Mouse (Mus musculus) lung, postnatal 0 days (tissue): ENCODE measurements around the gene Gm21830. TPM values are rescaled to one million over a fixed set of nuclear protein-coding genes. Genes with fewer than 3 reads are reported as not detected.

Source experiments
- ATAC-seq: fragments of 200-750 bp; cut with Nextera tagmentation; 2 replicates; pipeline ENCODE4 v1.8.0; 2017; ENCODE audit warnings: moderate library complexity
- DNase-seq: peaks from one replicate; pipeline ENCODE4 v3.0.0-alpha.2; 2016; ENCODE audit warnings: low spot score
- H3K27ac ChIP-seq: fragments of 300-500 bp; sonication (generic); 2 replicates; pipeline ENCODE4 v1.5.1; 2014; ENCODE audit warnings: antibody characterized with exemption, mild to moderate bottlenecking, low read length, mixed read lengths
- H3K27me3 ChIP-seq: fragments of 300-500 bp; sonication (generic); replicated peaks from 2 replicates; pipeline ENCODE4 v1.6.1; 2014; ENCODE audit warnings: low read length, mixed read lengths; ENCODE audit not compliant: insufficient read depth
- H3K36me3 ChIP-seq: fragments of 300-500 bp; sonication (generic); 2 replicates; pipeline ENCODE4 v1.6.1; 2014; ENCODE audit warnings: low read length, mixed read lengths; ENCODE audit not compliant: insufficient read depth
- H3K4me1 ChIP-seq: fragments of 300-500 bp; sonication (generic); 2 replicates; pipeline ENCODE4 v1.6.1; 2014; ENCODE audit warnings: antibody characterized with exemption, low read depth, low read length, mixed read lengths; ENCODE audit not compliant: insufficient read depth
- H3K4me2 ChIP-seq: fragments of 300-500 bp; sonication (generic); replicated peaks from 2 replicates; pipeline ENCODE4 v1.6.1; 2014; ENCODE audit warnings: low read depth, mild to moderate bottlenecking, low read length, moderate library complexity, mixed read lengths
- H3K4me3 ChIP-seq: fragments of 300-500 bp; sonication (generic); 2 replicates; pipeline ENCODE4 v1.5.1; 2014; ENCODE audit warnings: low read depth, low read length
- H3K9ac ChIP-seq: fragments of 300-500 bp; sonication (generic); replicated peaks from 2 replicates; pipeline ENCODE4 v1.6.1; 2014; ENCODE audit warnings: low read depth, mild to moderate bottlenecking
- H3K9me3 ChIP-seq: fragments of 300-500 bp; sonication (generic); 2 replicates; pipeline ENCODE4 v1.6.1; 2016; ENCODE audit warnings: low read length, mixed read lengths
- CTCF ChIP-seq: IDR thresholded peaks from 2 replicates; pipeline ENCODE4 v1.5.1; 2016; ENCODE audit warnings: antibody characterized with exemption, mild to moderate bottlenecking
- EP300 ChIP-seq: IDR thresholded peaks from 2 replicates; pipeline ENCODE4 v1.6.1; 2016; ENCODE audit warnings: antibody characterized with exemption, mild to moderate bottlenecking, control low read depth
- WGBS: fragments of 180-500 bp; shearing (Covaris S2); extraction: QIAGEN DNeasy Blood & Tissue Kit; methylation state at CpG from one replicate; pipeline ENCODE4 v1.1.7; 2014; 5-methylcytosine and 5-hydroxymethylcytosine counted together
- polyA plus RNA-seq: library from polyadenylated mRNA; unstranded; fragments of >200 nt; fragmentation: Nextera tagmentation; extraction: Ambion mirVana; gene quantifications from 2 replicates; pipeline ENCODE4 v1.2.1, GENCODE M21; 2015

The Gm21830 gene
- polyA plus RNA-seq, 1 experiment from 2014 or later, result not detected

DNA sequence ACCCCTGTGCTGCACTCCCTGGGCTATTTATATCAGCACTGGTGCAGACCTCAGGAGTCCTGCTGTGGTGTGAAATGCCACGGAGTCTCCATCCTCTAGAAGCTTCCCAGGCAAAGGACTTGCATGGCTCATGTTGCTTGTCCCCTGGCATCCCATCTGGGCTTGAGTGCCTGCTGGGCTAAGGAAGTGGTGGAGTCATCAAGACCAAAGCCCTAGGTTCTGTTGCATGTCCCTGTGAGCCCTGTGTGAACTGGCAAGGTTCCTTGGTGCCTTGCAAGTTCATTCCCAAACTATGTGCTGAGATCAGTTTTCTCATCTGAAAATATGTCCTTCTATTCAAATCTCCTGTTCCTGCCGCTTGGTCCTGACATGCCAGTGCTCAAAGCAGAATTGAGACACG lies 67.5 kb downstream of the Gm21830 start:
- Histone ChIP-seq H3K4me3 (no peak overlapping the region), H3K4me1 (no peaks in the 10 kb centered on the region), H3K36me3 (no peaks in the 10 kb centered on the region), H3K9me3 (no peaks in the 10 kb centered on the region), H3K27ac (no peak overlapping the region), H3K4me2 (no peak overlapping the region), H3K9ac (no peak overlapping the region), H3K27me3 (no peaks in the 10 kb centered on the region)
- TF ChIP-seq CTCF (no peak), EP300 (no peak)
- 61% methylated on average over 3 of the region's 3 CpGs for WGBS
- ATAC-seq, result no peak
- DNase-seq, result no peak

Other genes with a start within 250 kb of the Gm21830 start
- gene Gm26727, start 19.5 kb downstream of the Gm21830 start, polyA plus RNA-seq, result not detected in 2 replicates
- 0.01 TPM in 1 of 2 replicates, not detected in the other for gene Xirp2, start 32.3 kb downstream of the Gm21830 start, polyA plus RNA-seq
- gene B3galt1, start 152.1 kb downstream of the Gm21830 start, polyA plus RNA-seq, result 0.30 and 0.81 TPM in 2 replicates